Mouse (Mus musculus) liver, embryonic 14.5 days (tissue): ENCODE measurements around the gene Rnf167. TPM values are rescaled to one million over a fixed set of nuclear protein-coding genes. Genes with fewer than 3 reads are reported as not detected.

ENCODE experiments used
- ATAC-seq: fragments of 200-750 bp; cut with Nextera tagmentation; 2 replicates; pipeline ENCODE4 v1.8.0; 2017; ENCODE audit warnings: moderate number of reproducible peaks, mild to moderate bottlenecking, moderate library complexity; ENCODE audit not compliant: insufficient read depth
- DNase-seq, 3 experiments: peaks; one replicate each; pipeline ENCODE4 v3.0.0-alpha.2; 2012 to 2013; ENCODE audit warnings: low read depth in 3 of 3, low spot score in 3 of 3
- H3K27ac ChIP-seq: fragments of 300-500 bp; sonication (generic); 2 replicates; pipeline ENCODE4 v1.5.1; 2014; ENCODE audit warnings: moderate library complexity, mild to moderate bottlenecking, control low read depth, inconsistent platforms
- H3K27me3 ChIP-seq: fragments of 300-500 bp; sonication (generic); 2 replicates; pipeline ENCODE4 v1.6.1; 2014; ENCODE audit warnings: mild to moderate bottlenecking, low read length, moderate library complexity; ENCODE audit not compliant: control insufficient read depth, insufficient read depth
- H3K36me3 ChIP-seq: fragments of 300-500 bp; sonication (generic); replicated peaks from 2 replicates; pipeline ENCODE4 v1.6.1; 2014; ENCODE audit warnings: low read depth; ENCODE audit not compliant: control insufficient read depth, insufficient read depth
- H3K4me1 ChIP-seq, 2 experiments: fragments of 200-500 bp in 1 of 2; fragments of 300-500 bp in 1 of 2; sonication (generic) in 1 of 2; replicated peaks; 2 replicates each; pipeline ENCODE4 v1.6.1; 2012 to 2014; ENCODE audit warnings: antibody characterized with exemption in 1 of 2, inconsistent platforms in 1 of 2, low read length in 1 of 2; ENCODE audit not compliant: control insufficient read depth in 2 of 2, insufficient read depth in 2 of 2
- H3K4me2 ChIP-seq: fragments of 300-500 bp; sonication (generic); 2 replicates; pipeline ENCODE4 v1.6.1; 2014; ENCODE audit warnings: low read depth, mild to moderate bottlenecking, control low read depth, moderate library complexity
- H3K4me3 ChIP-seq, 2 experiments: fragments of 200-500 bp in 1 of 2; fragments of 300-500 bp in 1 of 2; sonication (generic) in 1 of 2; 2 replicates each; pipeline ENCODE4 v1.5.1; 2012 to 2014; ENCODE audit warnings: low read depth in 2 of 2, low read length in 2 of 2, mild to moderate bottlenecking in 2 of 2, control low read depth in 1 of 2, inconsistent platforms in 1 of 2, moderate library complexity in 1 of 2; ENCODE audit not compliant: insufficient read depth in 1 of 2
- H3K9ac ChIP-seq: fragments of 300-500 bp; sonication (generic); replicated peaks from 2 replicates; pipeline ENCODE4 v1.6.1; 2014; ENCODE audit warnings: mild to moderate bottlenecking, control low read depth, moderate library complexity
- H3K9me3 ChIP-seq: fragments of 300-500 bp; sonication (generic); 2 replicates; pipeline ENCODE4 v1.6.1; 2016; ENCODE audit warnings: low read length, mixed read lengths; ENCODE audit not compliant: control insufficient read depth
- CTCF ChIP-seq: IDR thresholded peaks from 2 replicates; pipeline ENCODE4 v1.5.1; 2016; ENCODE audit warnings: antibody characterized with exemption, low read depth, control low read depth
- EP300 ChIP-seq: IDR thresholded peaks from 2 replicates; pipeline ENCODE4 v1.6.1; 2016; ENCODE audit warnings: antibody characterized with exemption, low read depth
- WGBS: fragments of 180-500 bp; shearing (Covaris S2); extraction: QIAGEN DNeasy Blood & Tissue Kit; methylation state at CpG from one replicate; pipeline ENCODE4 v1.1.7; 2014; ENCODE audit not compliant: insufficient replicate concordance; 5-methylcytosine and 5-hydroxymethylcytosine counted together
- polyA plus RNA-seq, 2 experiments: library from polyadenylated mRNA; depleted of rRNA in 1 of 2; stranded (reverse) in 1 of 2; unstranded in 1 of 2; fragments of >200 nt; fragmentation: Nextera tagmentation in 1 of 2; extraction: Ambion mirVana in 1 of 2; gene quantifications; 2 replicates each; pipeline versions ENCODE4 v1.2.1 to v1.2.3; 2012 to 2014

Rnf167 gene
- polyA plus RNA-seq, 2 experiments = 47.7 to 56.0 TPM

GRCm38 (mm10) chr11:70615516-70616093 lies 31.4 kb upstream of the Rnf167 start, which contains the start of gene 4930544D05Rik:
4930544D05Rik (plus strand) TSS chr11:70615848.
- DNase-seq (no peak), ATAC-seq (no peak)
- Histone ChIP-seq H3K27ac (no peak within 1 kb of the TSS), H3K4me1 (peaks cover 0 to 5% of the 10 kb centered on the region in 2 experiments; a peak in 2 of 4 replicates), H3K4me2 (peak within 1 kb of the TSS; percentile 82), H3K4me3 (peak within 1 kb of the TSS; percentile 54 to 55), H3K36me3 (no peaks in the 10 kb centered on the region), H3K9me3 (no peaks in the 10 kb centered on the region), H3K27me3 (no peaks in the 10 kb centered on the region), H3K9ac (peak within 1 kb of the TSS; percentile 49)
- TF ChIP-seq EP300 = no peak
- no peak for TF ChIP-seq CTCF
- WGBS = 16% methylated on average over 21 of the region's 21 CpGs

- Histone ChIP-seq H3K4me1 (peaks cover 0 to 9% of the 10 kb centered on the region in 2 experiments; a peak in 2 of 4 replicates), H3K4me3 (no peak within 1 kb of the TSS), H3K36me3 (no peaks in the 10 kb centered on the region), H3K9ac (no peak within 1 kb of the TSS), H3K27me3 (no peaks in the 10 kb centered on the region), H3K4me2 (no peak within 1 kb of the TSS), H3K9me3 (no peaks in the 10 kb centered on the region), H3K27ac (no peak within 1 kb of the TSS)
- DNase-seq (no peak), ATAC-seq (no peak)
- 63% methylated on average over 1 of the region's 1 CpGs for WGBS
- TF ChIP-seq EP300 (no peak), CTCF (no peak)
Measured at GRCm38 (mm10) chr11:70619101-70619500, 27.9 kb upstream of the Rnf167 start, which contains the start of gene Chrne. Chrne (minus strand) TSS chr11:70619216.

- H3K9me3 ChIP-seq = no peaks in the 10 kb centered on the region
- TF ChIP-seq EP300 (no peak), CTCF (no peak)
- no peaks in the 10 kb centered on the region for H3K27me3 ChIP-seq
- H3K27ac ChIP-seq = no peak overlapping the region
- DNase-seq (no peak), ATAC-seq (peak; percentile 67; the same call in 1 of the 2 replicates)
- no peak overlapping the region for H3K4me3 ChIP-seq
- H3K9ac ChIP-seq = no peak overlapping the region
- no peaks in the 10 kb centered on the region for H3K36me3 ChIP-seq
- 43% methylated on average over 7 of the region's 7 CpGs for WGBS
- H3K4me1 ChIP-seq = 0 out of 4 replicates have a peak, but pooled peaks cover 0 to 4% of the 10 kb centered on the region in 2 experiments
- H3K4me2 ChIP-seq = no peak overlapping the region
Measured at GRCm38 (mm10) chr11:70621972-70622814, 24.8 kb upstream of the Rnf167 start.

GRCm38 (mm10) chr11:70623053-70623742 lies 23.8 kb upstream of the Rnf167 start:
- DNase-seq (no peak), ATAC-seq (no peak)
- Histone ChIP-seq H3K4me1 (0 out of 4 replicates have a peak, but pooled peaks cover 0 to 4% of the 10 kb centered on the region in 2 experiments), H3K4me2 (no peak overlapping the region), H3K4me3 (no peak overlapping the region), H3K36me3 (no peaks in the 10 kb centered on the region), H3K27ac (no peak overlapping the region), H3K9me3 (no peaks in the 10 kb centered on the region), H3K9ac (no peak overlapping the region), H3K27me3 (no peaks in the 10 kb centered on the region)
- 68% methylated on average over 10 of the region's 10 CpGs for WGBS
- TF ChIP-seq EP300 (no peak), CTCF (peak; percentile 55)
